Mouse (Mus musculus) right cerebral cortex, postnatal 36 days (tissue): ENCODE data around the gene Eva1a.

ENCODE experiments used
- DNase-seq, 2 experiments: peaks; one replicate each; pipeline ENCODE4 v3.0.0; 2022; ENCODE audit warnings: low spot score in 2 of 2, mixed read lengths in 1 of 2

The Eva1a gene

GRCm38 (mm10) chr6:82040834-82041487, at the start of gene Eva1a:
Gene Eva1a (plus strand): TSS chr6:82041043.
- DNase-seq = no peak

GRCm38 (mm10) chr6:82012392-82012791, 28.5 kb upstream of the Eva1a start:
- DNase-seq = no peak

GRCm38 (mm10) chr6:82021074-82021473, 19.8 kb upstream of the Eva1a start:
- DNase-seq = no peak

- DNase-seq = no peak
Observed at GRCm38 (mm10) chr6:82021494-82021893, 19.3 kb upstream of the Eva1a start.

GRCm38 (mm10) chr6:82029611-82030510, 11.0 kb upstream of the Eva1a start:
- DNase-seq = no peak

GRCm38 (mm10) chr6:82030511-82030884, 10.3 kb upstream of the Eva1a start:
- no peak for DNase-seq

- no peak for DNase-seq
Observed at GRCm38 (mm10) chr6:82037211-82037610, 3.6 kb upstream of the Eva1a start.

- DNase-seq = no peak
Observed at GRCm38 (mm10) chr6:82039193-82039592, 1.6 kb upstream of the Eva1a start.

- no peak for DNase-seq
Observed at GRCm38 (mm10) chr6:82039968-82040367, 875 bp upstream of the Eva1a start.

GRCm38 (mm10) chr6:82041488-82042295, 849 bp downstream of the Eva1a start:
- DNase-seq = no peak

- DNase-seq = no peak
Observed at GRCm38 (mm10) chr6:82042296-82043125, 1.7 kb downstream of the Eva1a start.

GRCm38 (mm10) chr6:82043634-82044033, 2.8 kb downstream of the Eva1a start:
- DNase-seq = no peak

GRCm38 (mm10) chr6:82044509-82044908, 3.7 kb downstream of the Eva1a start:
- no peak for DNase-seq

- no peak for DNase-seq
Observed at GRCm38 (mm10) chr6:82047977-82048376, 7.1 kb downstream of the Eva1a start.

- no peak for DNase-seq
Observed at GRCm38 (mm10) chr6:82050201-82050600, 9.4 kb downstream of the Eva1a start.

GRCm38 (mm10) chr6:82051569-82051968, 10.7 kb downstream of the Eva1a start:
- no peak for DNase-seq

GRCm38 (mm10) chr6:82052047-82052725, 11.3 kb downstream of the Eva1a start:
- DNase-seq = no peak

GRCm38 (mm10) chr6:82052726-82053118, 11.9 kb downstream of the Eva1a start:
- DNase-seq = no peak

- no peak for DNase-seq
Observed at GRCm38 (mm10) chr6:82054854-82055253, 14.0 kb downstream of the Eva1a start.

GRCm38 (mm10) chr6:82059896-82060295, 19.1 kb downstream of the Eva1a start:
- no peak for DNase-seq

GRCm38 (mm10) chr6:82065230-82065629, 24.4 kb downstream of the Eva1a start:
- DNase-seq = no peak
